Mouse (Mus musculus) regulatory T cell (primary cell): ENCODE measurements around the gene Gm17660.

Source experiments
- in situ Hi-C: fragments of 300-600 bp; cut with MboI, MseI; formaldehyde crosslinking; loops from one replicate; pipeline ENCODE4 v1.15.1; 2025; ENCODE audit warnings: high pct_unique_total_duplicates

Gene Gm17660

DNA sequence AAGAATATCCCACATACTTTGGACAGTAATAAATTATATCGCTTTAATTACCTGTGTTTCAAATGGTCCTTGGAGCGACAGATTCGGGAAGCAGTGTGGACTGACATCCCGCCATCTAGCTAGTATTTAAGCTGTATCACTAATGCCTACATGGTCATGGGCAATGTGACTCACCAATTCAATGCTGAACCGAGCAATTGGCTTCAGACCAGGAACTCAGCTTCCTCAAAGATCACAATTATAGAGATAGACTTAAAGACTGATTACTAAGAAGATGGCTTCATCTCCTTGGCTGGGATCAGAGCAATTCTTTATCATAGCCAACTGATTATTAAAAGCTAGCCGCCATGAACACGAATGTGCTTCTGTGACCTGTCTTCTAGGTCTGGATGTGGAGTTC is at the start of gene Gm17660:
Gene Gm17660 (minus strand): TSS at position 101 of the 400 bp plus-strand sequence.
- in situ Hi-C loops: no loop called here

DNA sequence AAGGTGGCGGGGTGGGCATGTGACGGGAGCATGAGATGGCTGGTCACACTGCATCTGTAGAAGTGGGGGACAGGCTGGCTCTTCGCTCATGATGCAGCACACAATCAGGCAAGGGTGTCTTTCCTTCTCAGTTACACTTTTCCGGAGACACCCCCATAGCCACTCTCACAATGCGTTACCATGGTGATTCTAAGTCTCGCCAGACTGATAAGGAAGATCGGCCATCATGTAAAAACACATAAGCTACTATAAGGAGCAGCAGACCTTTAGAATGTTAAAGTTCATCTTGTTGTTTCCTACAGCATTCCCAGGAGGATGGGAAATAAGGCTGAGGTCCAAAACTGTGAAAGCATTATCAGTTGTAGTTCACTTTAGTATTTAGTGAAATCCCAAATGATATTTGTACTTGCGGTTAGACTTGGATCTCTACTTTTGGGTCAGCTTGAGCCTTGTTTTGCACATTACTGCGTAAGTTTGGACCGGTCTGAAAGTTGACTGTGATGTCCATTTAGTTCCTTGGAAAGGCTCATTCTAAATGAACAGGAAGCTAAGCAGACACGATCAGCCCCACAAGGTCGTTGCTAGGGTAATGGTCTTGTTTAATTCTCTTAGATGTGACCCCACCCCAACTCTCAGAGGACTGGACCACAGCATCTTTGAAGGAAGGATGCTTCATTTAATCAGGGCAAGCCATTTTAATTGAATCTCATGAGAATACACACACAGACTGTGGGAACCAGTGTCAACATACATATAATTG is 49.3 kb upstream of the Gm17660 start:
- in situ Hi-C loops: no loop called here

DNA sequence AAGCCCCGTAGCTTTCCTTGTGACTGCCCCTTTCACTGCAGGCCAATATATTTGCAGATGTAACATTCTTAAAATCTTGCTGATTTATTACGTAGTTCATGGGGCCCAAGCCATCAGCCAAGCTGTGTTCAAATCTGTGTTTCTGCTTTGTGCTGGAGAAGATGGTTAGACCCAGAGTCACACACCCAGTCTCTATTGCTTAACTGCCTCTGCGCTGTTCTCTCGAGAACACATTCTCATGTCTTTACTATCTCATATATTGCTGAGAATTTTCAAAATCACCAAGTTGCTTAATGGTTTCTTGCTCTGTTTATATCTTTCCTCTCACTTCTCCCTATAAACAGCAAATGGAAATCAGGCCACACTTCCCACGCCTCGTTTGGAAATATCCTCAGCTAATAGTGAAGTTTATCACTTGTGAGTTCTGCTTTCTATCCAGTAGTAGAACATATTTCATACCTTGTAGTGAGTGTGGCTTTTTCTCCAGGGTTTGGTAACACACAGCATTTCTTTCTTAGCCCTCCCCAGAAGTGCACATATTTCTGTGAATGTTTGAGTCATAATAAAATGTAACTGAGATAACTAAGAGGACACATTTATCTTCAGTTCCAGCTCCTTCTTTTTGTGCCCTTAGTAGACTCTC is 46.7 kb upstream of the Gm17660 start:
- in situ Hi-C loops: no loop called here

DNA sequence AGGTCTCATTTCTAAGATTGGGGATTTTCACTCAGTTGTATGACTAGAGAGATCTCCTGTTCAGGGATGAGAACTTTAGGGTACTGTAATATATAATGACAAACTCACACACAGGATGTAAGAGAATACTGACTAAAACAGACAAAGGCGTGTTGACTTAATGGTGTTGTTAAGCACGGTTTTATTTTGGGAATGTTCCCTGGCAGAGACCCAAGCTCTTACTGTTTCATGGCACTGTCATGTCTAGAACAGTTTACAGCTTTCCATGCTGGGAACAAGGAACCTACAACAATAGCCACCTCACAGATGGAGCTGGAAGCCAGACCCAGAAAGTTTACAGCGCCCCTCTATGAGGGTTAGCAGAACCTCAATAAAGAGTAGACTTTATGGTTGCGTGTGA is 38.5 kb upstream of the Gm17660 start:
- in situ Hi-C loops: loop anchor here (10.0 kb wide), 1 partner anchor 419 kb away; no protein-coding TSS in a partner anchor

DNA sequence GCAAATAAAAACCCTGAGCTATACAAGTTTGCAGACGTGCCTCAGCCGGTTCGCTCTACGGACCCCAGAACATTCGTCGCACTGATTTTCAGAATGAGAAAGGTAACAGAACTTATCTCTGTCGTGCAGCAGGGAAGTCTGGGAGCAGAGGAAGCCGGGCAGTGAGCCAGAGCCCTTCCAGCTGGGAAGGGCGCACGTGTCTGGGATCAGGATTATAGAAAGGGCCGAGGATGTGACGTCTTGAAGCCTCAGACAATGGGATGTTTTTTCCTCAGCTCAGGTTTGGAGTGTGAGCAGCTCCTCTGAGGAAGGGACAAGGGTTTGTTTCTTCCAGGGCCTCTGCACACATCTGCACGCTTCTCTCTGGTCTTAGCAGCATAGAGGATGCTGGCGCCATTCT is 37.7 kb upstream of the Gm17660 start:
- in situ Hi-C loops: loop anchor here (10.0 kb wide), 1 partner anchor 420 kb away; no protein-coding TSS in a partner anchor

DNA sequence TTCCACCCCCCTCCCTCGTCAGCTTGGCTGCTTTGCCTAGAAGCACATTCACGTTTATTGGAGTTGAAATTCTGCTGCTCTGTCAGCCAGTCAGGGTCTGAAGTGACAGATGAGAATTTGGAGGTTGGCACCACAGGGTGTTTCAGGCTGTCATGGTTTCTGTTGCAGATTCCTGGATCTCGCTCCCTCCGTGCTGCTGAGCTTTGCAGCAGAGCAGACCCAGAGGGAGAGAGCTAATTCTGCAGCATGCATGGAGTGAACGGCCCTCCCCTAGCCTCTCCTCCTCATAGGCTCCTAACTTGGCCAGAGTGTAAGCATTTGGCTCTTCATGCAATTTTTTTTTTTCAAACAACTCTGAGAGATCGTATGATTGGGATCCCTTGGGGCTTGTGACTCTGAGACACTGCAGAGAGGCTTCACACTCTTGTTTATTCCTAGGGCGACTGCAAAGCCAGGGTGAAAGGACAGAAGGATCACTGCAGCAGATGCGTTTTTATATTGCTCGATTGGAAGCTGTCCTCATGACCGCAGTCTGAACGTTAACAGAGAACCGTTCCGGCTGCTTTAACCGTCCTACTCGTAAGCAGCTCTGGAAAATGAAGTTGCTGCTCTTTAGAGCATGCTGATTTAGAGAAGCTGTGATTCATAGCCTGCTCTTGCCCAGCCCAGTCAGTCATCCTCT is 36.2 kb upstream of the Gm17660 start, which contains the start of gene Sparcl1:
Gene Sparcl1 (minus strand): TSS at position 243 of the 682 bp plus-strand sequence.
- in situ Hi-C loops: loop anchor here (10.0 kb wide), 1 partner anchor 421 kb away; no protein-coding TSS in a partner anchor

DNA sequence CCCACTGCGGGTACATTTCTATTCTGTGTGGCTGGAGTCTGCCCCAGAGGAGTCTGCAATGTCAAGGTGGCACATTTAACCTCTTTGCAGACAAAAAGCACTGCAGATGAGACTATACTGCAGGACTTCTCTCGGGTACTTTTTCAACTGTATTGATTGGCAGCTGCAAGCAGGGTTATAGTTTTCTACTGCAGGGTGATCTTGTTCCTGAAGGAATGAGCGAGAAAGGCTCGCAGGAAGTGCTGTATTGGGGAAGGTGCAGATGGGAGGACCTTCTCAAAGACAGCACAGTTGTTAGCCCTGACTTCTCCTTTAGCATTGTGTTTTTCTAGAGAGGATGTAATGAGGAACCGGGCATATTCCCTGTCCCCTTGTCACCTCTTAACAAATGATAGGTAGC is 35.1 kb upstream of the Gm17660 start:
- in situ Hi-C loops: loop anchor here (10.0 kb wide), 1 partner anchor 422 kb away; no protein-coding TSS in a partner anchor

DNA sequence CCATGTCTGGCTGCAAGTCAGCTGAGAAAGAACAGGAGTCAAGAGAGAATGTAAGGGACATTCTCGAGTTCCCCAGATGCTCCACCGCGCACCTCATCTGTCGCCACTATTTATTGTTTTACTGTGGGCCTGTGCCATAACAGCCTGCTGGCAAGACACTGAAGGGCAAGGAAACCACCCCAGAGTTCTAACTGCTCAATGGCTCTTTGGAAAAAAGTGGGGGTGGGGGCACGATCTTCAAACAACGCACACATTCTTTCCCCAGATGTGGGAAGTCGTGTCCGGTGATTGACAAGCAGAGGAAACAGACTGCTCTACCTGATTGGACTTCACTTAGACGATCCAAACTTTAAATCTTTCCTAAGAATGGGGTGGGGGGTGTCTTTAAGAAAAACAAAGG is 34.6 kb upstream of the Gm17660 start:
- in situ Hi-C loops: loop anchor here (10.0 kb wide), 1 partner anchor 423 kb away; no protein-coding TSS in a partner anchor

DNA sequence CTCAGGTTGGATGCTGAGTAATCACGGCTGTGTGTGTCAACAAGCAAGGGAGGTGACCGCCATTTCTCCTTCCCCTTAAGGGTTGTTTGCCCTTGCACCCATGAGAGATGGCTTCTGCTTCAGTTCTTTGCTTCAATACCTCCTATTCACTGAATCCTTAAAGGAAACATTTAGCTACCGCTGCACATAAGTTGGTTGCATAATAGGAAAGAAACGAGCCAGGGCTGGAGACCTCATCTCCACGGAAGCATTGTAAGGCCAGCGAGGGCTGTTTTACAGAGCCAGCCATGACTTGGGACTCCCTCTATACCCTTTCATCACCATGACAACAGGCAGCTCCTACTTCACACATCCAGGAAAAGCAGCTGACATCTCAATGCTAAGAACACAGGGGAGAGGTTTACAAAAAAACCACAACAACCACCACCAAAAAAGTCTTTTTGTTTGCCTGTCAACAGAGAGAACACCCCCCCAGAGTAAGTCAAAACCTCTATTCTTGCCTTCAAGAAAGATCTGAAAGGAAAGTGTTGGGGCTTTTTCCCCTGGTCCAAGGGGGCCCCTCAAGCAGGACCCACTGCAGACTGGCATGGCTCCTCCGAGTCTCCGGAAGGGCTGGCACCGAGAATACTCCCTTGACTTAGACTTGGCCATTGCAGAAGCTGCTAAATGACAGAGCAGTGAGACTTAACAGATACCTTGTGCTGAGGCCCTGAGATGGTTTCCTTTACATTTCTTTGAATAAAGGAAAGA is 32.9 kb upstream of the Gm17660 start:
- in situ Hi-C loops: loop anchor here (10.0 kb wide), 1 partner anchor 424 kb away; no protein-coding TSS in a partner anchor

DNA sequence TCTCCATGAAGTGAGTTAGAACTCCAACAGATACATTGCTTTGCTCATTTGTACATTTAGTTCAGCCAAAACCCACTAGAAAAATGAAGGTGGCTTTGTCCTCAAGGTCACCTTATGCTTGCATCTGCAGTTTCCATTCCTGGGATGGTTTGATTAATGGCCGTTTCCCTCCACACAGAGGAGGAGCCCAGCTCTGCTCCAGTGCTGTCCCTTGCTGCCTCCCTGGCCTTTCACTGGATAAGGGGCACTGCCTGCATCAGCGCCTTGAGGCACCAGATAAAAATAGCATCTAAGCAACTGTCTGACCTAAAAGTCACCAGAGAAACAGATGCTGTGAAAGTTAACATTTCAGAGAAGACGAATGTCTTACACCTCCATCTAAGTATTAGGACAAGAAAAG is 32.1 kb upstream of the Gm17660 start:
- in situ Hi-C loops: no loop called here

DNA sequence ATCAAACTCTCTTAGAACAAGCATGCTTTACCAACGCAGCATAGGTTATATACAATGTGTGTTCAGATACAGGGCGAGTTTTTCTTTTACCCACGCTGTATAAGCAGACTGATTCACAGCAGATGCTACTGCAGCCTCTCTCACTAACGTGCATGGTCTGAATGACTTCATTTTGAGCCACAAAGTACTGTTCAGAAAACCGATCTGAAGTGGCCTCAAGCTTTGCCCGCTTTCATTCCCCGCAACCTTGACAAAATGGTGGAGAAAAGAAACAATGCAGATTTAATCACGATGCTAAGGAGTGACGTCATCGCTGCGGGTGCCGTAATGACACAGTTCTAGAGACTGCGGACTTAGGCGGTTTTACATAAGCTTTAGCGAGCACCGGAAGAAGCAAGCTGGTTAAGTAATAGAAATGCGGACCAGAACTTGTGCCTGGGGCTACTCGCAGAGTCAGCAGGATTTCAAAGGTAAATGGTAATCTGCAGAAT is 31.5 kb upstream of the Gm17660 start:
- in situ Hi-C loops: no loop called here

DNA sequence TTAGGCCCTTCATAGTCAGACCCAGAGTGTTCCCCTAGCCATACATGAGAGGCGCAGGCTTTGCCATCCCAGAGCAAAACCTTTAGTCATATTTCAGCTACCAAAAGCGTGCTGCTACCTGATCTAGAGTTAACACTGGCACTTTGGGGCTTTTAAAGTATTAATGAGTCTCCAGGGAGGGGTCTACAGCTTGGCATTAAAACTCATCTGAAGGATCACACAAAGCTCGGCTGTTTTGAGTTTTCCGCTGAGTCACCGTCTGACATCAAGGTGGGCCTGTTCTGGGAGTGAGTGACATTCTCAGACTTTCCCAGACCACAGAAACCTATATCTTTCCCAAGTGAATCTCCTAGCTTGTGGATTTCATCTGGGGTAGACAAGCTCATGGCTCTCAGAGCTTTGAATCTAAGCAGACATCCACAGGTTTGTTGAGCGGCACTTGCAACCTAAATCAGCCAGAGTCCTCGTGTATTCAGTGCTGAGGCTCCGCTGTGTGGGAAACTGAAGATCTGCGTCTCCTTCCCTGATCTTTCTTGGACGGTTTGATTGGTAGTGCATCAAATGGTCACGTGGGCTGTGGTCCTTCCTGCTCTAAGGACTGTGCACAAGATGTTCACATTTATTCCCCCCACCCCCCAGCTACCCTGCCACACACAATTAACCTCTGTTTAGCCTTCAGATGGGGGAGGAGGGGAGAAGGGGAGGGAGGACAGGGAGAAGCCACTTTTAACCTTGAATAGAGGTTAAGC is 30.9 kb upstream of the Gm17660 start:
- in situ Hi-C loops: no loop called here

DNA sequence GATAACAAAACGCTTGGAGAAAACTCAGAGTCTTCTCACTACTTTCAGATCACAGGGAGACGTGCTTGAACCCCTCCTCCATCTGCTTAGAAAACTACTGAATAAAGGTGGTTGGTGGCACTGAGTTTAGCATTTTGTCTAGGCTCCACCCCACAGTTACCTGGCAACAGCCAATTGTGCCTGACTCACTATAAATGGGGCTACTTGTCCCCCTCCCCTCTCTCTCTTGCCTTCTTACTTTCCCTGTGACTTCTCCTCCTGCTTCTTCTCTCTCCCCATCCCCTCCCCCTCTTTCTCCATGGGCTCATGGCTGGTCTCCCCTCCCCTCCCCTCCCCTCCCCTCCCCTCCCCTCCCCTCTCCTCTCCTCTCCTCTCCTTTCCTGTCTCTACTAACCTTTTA is 26.7 kb upstream of the Gm17660 start:
- in situ Hi-C loops: no loop called here

DNA sequence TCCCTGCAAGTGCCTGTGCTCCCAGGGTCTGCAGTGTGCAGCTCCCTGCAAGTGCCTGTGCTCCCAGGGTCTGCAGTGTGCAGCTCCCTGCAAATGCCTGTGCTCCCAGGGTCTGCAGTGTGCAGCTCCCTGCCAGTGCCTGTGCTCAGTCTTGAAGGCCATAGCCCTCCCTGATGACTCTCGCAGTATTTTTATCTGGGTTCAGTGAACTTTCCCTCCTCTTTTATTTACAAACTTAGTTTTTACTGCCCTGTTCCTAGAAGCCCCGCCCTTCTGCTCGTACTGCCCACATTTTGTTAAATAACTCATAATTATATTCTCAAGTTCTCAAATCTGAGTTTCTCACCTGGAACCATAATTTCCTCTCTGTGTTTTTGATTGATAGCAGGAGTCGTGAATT is 25.8 kb upstream of the Gm17660 start:
- in situ Hi-C loops: no loop called here

DNA sequence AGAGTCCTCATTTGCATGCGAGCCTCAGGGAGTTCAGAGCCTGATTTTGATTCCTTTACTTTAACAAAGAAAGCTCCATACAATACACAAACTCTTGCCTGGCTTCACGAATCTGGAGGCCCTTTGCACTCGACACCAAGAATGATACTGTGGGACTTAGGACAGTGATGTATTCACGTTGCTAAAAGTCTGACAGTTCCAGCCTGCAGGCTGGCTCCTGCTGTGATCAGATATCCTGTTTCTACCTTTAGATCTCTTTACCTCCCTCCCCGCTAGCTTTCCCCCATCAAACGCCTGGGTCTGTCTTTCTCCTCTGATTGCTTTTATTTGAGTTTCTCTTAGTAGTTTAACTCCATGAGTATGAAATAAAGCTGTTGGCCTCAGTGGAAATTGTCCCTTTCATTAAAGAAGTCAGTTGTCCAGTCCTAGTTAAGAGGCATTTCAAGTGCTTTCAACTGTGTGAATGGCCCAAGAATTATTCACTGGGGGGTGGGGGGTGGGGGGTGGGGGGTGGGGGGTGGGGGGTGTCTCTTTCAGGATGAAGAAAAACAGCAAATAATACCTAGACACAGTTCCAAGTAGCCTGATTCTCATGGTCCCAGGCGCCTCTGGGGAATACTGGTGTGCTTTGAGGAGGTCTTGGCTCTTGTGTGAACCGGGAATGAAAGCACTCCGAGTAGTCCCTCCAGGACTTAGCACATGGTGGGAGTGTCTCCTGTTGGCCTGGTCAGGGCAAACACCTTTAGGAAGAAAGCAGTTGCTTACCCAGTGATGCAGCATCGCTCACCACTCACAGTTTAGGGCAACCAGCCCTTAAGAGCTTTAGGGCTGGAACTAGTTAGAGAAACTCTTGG is 24.5 kb upstream of the Gm17660 start:
- in situ Hi-C loops: no loop called here

DNA sequence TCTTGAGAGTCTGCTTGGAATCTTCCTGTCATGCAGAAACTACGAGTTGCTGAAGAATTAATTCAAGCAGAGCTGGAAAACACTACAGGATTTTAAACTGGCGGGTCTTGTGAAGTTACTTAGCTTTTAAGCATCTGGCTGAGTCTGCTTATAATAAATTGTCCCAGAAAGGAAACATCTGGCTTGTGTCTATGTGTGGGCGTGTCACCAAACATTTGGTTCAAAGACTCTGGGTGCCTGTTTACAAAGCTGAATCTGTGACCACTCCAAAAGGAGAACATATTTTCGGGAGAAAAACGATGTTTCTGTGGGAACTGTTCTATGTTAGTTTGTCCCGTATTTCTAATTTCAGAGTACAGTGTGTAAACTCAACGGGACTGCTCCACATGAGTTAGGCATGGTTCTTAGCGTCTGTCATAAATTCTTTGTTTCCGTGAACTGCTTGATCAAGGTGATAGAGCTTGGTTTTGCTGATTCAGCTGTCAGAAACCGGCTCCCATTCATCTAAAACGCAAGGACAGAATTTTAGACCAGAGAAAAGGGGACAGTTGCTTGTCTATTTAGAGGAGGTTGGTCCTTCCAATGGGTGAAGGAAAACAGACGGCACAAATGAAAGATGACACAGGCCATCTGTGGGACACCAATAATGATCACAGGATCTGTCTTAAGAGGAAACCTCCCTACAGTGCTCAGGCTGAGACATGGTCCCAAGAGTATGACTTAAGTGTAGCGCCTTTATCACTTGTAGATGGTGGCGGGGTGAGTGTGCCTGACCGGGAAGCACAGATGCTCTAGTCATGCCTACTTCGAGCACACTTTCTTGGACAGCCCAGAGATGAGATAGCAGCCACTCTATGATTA is 18.9 kb upstream of the Gm17660 start:
- in situ Hi-C loops: no loop called here

DNA sequence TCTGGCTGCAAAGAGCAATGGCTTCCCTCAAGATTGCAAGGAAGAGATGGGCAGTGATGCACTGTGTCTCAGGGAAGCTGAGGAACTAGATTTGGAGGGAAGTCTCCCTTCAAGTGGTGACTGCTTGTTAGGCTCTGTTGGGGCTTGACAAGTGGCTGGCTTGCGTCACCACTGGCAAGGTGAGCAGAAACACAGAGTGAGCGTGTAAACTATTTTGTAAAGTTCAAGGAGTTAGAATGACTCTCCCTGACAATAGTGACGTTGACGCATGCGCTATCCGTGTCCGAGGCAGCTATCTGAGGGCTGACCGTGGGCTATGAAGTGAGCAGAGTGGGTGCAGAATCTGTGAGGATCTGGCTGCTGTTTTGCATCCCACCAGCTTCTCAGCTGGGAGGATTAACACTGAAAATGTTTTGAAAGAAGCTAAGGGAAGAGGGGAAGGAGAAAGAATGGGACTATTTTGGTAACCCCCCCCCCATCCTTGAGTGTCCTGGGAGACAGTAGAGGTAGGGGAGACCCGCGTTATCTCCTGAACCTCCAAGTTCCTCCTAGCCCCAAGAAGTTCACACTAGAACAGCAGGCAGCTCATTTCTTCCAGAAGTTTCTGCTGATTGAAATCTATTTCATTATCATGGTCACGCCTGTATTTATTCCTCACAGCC is 18.1 kb upstream of the Gm17660 start:
- in situ Hi-C loops: no loop called here

DNA sequence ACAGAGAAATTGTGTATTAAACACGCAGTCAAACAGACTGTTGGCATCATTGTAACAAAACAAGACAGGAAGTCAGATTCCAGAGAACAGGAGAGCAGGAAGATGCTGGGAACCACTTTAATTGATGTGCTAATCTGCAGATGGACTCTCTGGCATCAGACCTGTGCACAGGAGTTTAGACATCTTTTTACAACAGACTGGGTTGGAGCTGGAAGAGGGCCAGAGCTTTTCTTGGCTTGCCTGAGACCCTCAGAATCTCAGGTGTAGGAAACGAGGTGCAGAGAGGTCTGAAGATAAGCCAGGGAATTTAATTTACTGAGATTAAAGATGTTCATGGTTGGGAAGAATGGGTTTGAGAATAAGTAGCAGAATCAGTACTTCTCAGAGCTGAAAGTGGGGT is 12.3 kb upstream of the Gm17660 start:
- in situ Hi-C loops: no loop called here
